Mouse (Mus musculus) CH12.LX (cell line): ENCODE measurements around the gene Srp68. TPM values are rescaled to one million over a fixed set of nuclear protein-coding genes. Genes with fewer than 3 reads are reported as not detected.

ENCODE experiments used
- DNase-seq: peaks from one replicate; pipeline ENCODE4 v3.0.0-alpha.2; 2013; ENCODE audit errors: extremely low read depth
- H3K27ac ChIP-seq: 2 replicates; pipeline ENCODE4 v1.5.1; 2012; ENCODE audit warnings: low read depth, mild to moderate bottlenecking, control low read depth, moderate library complexity; ENCODE audit not compliant: insufficient read depth
- H3K27me3 ChIP-seq: replicated peaks from 2 replicates; pipeline ENCODE3; 2012; ENCODE audit warnings: inconsistent platforms
- H3K36me3 ChIP-seq, 2 experiments: replicated peaks in 1 of 2; 2 replicates each; pipeline versions ENCODE3 to v1.6.1; 2012; ENCODE audit warnings: inconsistent platforms in 1 of 2, low read length in 1 of 2, mild to moderate bottlenecking in 1 of 2, mixed read lengths in 1 of 2, moderate library complexity in 1 of 2; ENCODE audit not compliant: control insufficient read depth in 1 of 2, insufficient read depth in 1 of 2
- H3K4me1 ChIP-seq, 2 experiments: 2 replicates each; pipeline ENCODE4 v1.6.1; 2012; ENCODE audit warnings: inconsistent platforms in 1 of 2, moderate library complexity in 1 of 2; ENCODE audit not compliant: insufficient read depth in 2 of 2, control insufficient read depth in 1 of 2
- H3K4me2 ChIP-seq: 2 replicates; pipeline ENCODE4 v1.6.1; 2012; ENCODE audit warnings: low read depth, mild to moderate bottlenecking, control low read depth; ENCODE audit not compliant: poor library complexity, insufficient read depth, severe bottlenecking
- H3K4me3 ChIP-seq, 3 experiments: fragments of 150-350 bp in 1 of 3; sonication (generic) in 1 of 3; replicated peaks in 1 of 3; 2 replicates each; pipeline versions ENCODE3 to v1.5.1; 2011 to 2012; ENCODE audit warnings: low read depth in 2 of 3, low read length in 2 of 3, mild to moderate bottlenecking in 2 of 3, moderate library complexity in 2 of 3, control low read depth in 1 of 3, improper control_type of control experiment in 1 of 3, inconsistent platforms in 1 of 3, mixed read lengths in 1 of 3; ENCODE audit not compliant: poor library complexity in 1 of 3
- H3K79me2 ChIP-seq: replicated peaks from 2 replicates; pipeline ENCODE4 v1.6.1; 2012; ENCODE audit warnings: mild to moderate bottlenecking, moderate library complexity; ENCODE audit not compliant: control insufficient read depth, poor library complexity, insufficient read depth, severe bottlenecking; ENCODE audit errors: extremely low read depth
- H3K9ac ChIP-seq: 2 replicates; pipeline ENCODE4 v1.6.1; 2012; ENCODE audit warnings: low read depth, mild to moderate bottlenecking, control low read depth, moderate library complexity; ENCODE audit not compliant: insufficient read depth
- H3K9me3 ChIP-seq: replicated peaks from 2 replicates; pipeline ENCODE3; 2012; ENCODE audit warnings: low read length, inconsistent platforms, mixed read lengths
- CHD1 ChIP-seq: IDR thresholded peaks from 2 replicates; pipeline ENCODE4 v1.6.1; 2012; ENCODE audit warnings: low read depth, low read length, improper control_type of control experiment, inconsistent platforms
- E2F4 ChIP-seq: IDR thresholded peaks from 2 replicates; pipeline ENCODE4 v1.6.1; 2011; ENCODE audit warnings: low read depth, low read length, improper control_type of control experiment; ENCODE audit not compliant: insufficient replicate concordance
- ELF1 ChIP-seq: IDR thresholded peaks from 2 replicates; pipeline ENCODE4 v1.6.1; 2014; ENCODE audit warnings: low read depth, mild to moderate bottlenecking, inconsistent platforms, low read length, improper control_type of control experiment
- ETS1 ChIP-seq: conservative IDR thresholded peaks from 2 replicates; pipeline ENCODE4 v1.6.1; 2012; ENCODE audit warnings: low read depth, mild to moderate bottlenecking, inconsistent platforms, low read length, improper control_type of control experiment, moderate library complexity
- HCFC1 ChIP-seq: IDR thresholded peaks from 2 replicates; pipeline ENCODE4 v1.6.1; 2012; ENCODE audit warnings: low read depth, mild to moderate bottlenecking, inconsistent platforms, low read length, improper control_type of control experiment
- JUN ChIP-seq: IDR thresholded peaks from 2 replicates; pipeline ENCODE4 v1.6.1; 2011; ENCODE audit warnings: low read depth, mild to moderate bottlenecking, low read length, improper control_type of control experiment, moderate library complexity; ENCODE audit not compliant: insufficient read depth
- MAX ChIP-seq: IDR thresholded peaks from 2 replicates; pipeline ENCODE4 v1.6.1; 2011; ENCODE audit warnings: low read length, improper control_type of control experiment
- MAZ ChIP-seq: IDR thresholded peaks from 2 replicates; pipeline ENCODE4 v1.6.1; 2012; ENCODE audit warnings: low read depth, mild to moderate bottlenecking, inconsistent platforms, low read length, improper control_type of control experiment, moderate library complexity
- POLR2A ChIP-seq: IDR thresholded peaks from 2 replicates; pipeline ENCODE4 v1.6.1; 2011; ENCODE audit warnings: low read depth, mild to moderate bottlenecking, improper control_type of control experiment, low read length
- SIN3A ChIP-seq: IDR thresholded peaks from 2 replicates; pipeline ENCODE4 v1.6.1; 2012; ENCODE audit warnings: low read length, improper control_type of control experiment, inconsistent platforms
- SMC3 ChIP-seq: IDR thresholded peaks from 2 replicates; pipeline ENCODE4 v1.6.1; 2011; ENCODE audit warnings: low read depth, low read length, improper control_type of control experiment
- UBTF ChIP-seq: IDR thresholded peaks from 2 replicates; pipeline ENCODE4 v1.6.1; 2012; ENCODE audit warnings: low read depth, mild to moderate bottlenecking, inconsistent platforms, low read length, improper control_type of control experiment, moderate library complexity
- dilution Hi-C: fragments of 300-500 bp; cut with MboI; formaldehyde crosslinking; loops from 2 replicates; pipeline ENCODE4 v1.14.3; 2020; ENCODE audit warnings: low sequenced_read_pairs; ENCODE audit not compliant: extremely low pct_unique_long_range_greater_than_20kb, extremely low pct_ligation_motif_present
- in situ Hi-C: fragments of 300-500 bp; cut with MboI; formaldehyde crosslinking; loops from 3 replicates; pipeline ENCODE4 v1.14.3; 2019; ENCODE audit warnings: low sequenced_read_pairs, low pct_ligation_motif_present, low pct_unique_long_range_greater_than_20kb, mixed read lengths
- polyA plus RNA-seq: library from polyadenylated mRNA; unstranded; fragments of >175 nt; gene quantifications from 2 replicates; pipeline ENCODE4 v1.2.1, GENCODE M21; 2012; ENCODE audit warnings: low read depth; ENCODE audit not compliant: insufficient read length
- total RNA-seq, 2 experiments: library from RNA; depleted of rRNA; stranded (reverse); fragments of 300-350 nt in 1 of 2; fragments of >200 nt in 1 of 2; gene quantifications; 2 replicates each; pipeline ENCODE4 v1.2.3; 2012 to 2014

Gene Srp68
- total and polyA plus RNA-seq, 3 experiments, result 53.2 to 184 (median 74.7) TPM

DNA sequence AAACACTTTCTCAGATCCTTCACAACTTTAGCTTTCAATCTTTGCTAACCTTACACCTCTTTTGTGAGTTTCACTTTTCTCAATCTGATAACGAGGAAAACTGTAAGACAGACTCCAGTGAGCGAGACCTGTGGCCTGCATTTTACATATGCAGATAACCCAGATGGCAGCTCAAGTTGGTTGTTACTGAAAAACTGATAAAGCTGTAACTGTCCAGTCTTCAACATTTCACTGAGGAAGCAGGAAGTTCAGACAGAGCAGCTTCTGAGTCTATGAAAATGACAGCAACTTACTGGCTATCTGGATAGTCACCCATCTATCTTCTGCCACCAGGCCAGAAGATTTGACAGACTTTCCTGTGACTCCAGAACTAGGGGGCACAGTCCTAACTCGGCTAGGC is 35.6 kb upstream of the Srp68 start:
- H3K4me2 ChIP-seq, result no peak overlapping the region
- TF ChIP-seq E2F4 (no peak), ETS1 (0 out of 2 replicates have a peak, but pooled peaks have one; percentile 10), ELF1 (peak; percentile 37; the same call in 1 of the 2 replicates)
- dilution Hi-C loops, result no loop called here

DNA sequence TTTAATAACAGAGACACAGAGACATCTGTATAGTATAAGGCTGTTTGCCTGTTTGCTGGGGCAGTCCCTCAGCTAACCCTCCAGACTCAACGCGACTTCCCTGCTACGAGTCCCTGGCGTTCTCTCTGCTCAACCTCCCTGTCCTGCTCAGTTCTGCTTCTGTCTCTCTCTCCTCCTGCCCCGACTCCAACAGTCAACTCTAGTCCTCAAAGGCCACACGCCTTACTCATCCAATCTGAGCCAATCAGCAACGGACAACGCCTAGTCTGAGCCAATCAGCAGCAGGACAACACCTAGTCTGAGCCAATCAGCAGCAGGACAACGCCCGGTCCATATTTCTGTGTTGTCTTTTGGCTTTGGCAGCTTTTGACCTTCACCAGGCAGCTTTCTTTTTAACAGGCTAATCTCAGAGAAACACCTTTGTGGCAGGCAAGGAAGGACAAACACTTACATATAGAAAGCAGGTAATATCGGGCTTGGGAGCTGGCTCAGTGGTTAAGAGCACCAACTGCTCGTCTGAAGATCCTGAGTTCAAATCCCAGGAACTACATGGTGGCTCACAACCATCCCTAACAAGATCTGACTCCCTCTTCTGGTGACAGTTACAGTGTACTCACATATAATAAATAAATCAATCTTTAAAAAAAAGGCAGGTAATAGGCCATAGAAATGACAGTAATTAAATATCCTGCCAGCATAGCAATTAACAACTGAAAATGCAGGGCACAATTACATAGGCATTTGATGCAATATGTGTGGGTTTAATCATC is 33.9 kb upstream of the Srp68 start:
- H3K4me2 ChIP-seq, result no peak overlapping the region
- TF ChIP-seq UBTF (no peak), HCFC1 (peak; percentile 28; the same call in 1 of the 2 replicates), MAX (no peak)
- H3K27ac ChIP-seq, result no peak overlapping the region
- peak; percentile 65 for DNase-seq
- H3K9ac ChIP-seq, result no peak overlapping the region
- H3K4me1 ChIP-seq, result peaks cover 15 to 34% of the 10 kb centered on the region in 2 experiments
- dilution Hi-C loops, result no loop called here
- in situ Hi-C loops, result no loop called here
- peaks cover 7% of the 10 kb centered on the region; the same call in 1 of the 2 replicates for H3K79me2 ChIP-seq
- H3K9me3 ChIP-seq, result no peaks in the 10 kb centered on the region
- H3K36me3 ChIP-seq, result peaks cover 18 to 23% of the 10 kb centered on the region in 2 experiments
- H3K4me3 ChIP-seq, result no peak overlapping the region
- H3K27me3 ChIP-seq, result no peaks in the 10 kb centered on the region

More for the DNA sequence above, 35.6 kb upstream of the Srp68 start:
- H3K27ac ChIP-seq, result no peak overlapping the region
- no peaks in the 10 kb centered on the region for H3K27me3 ChIP-seq
- in situ Hi-C loops, result no loop called here
- H3K4me3 ChIP-seq, result no peak overlapping the region
- no peaks in the 10 kb centered on the region for H3K9me3 ChIP-seq
- peaks cover 3 to 7% of the 10 kb centered on the region in 2 experiments for H3K36me3 ChIP-seq
- H3K79me2 ChIP-seq, result peaks cover 7% of the 10 kb centered on the region; the same call in 1 of the 2 replicates
- H3K4me1 ChIP-seq, result peaks cover 15 to 34% of the 10 kb centered on the region in 2 experiments
- DNase-seq, result no peak
- H3K9ac ChIP-seq, result no peak overlapping the region

DNA sequence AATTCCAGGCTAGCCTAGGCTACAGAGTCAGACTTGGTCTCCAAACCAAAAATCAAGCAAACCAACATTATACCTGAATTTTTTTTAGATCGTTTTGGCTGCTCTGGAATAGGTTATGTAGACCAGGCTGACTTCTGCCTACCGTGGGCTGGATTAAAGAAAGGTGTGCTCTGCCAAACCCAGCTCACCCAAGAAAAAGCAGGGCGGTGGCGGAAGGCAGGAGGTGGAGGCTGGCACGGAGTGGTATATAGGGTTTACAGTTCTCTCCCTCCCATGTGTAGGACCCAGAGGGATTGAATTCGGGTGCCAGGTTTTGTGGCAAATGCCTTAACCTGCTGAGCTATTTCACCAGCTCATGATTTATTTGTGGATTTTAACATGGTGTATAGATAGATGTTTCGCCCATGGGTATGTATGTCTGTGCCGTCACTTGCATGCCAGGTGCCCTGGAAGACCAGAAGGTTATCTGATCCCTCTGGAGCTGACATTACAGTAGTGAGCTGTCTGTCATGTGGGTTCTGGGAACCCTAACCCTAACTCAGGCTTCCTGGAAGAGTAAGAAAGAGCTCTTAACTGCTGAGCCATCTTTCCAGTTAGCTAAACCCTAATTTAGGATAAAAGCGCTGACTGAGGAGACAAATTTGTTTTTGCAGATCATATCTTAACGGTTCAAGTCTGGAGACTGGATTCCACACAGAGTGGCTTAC is 33.2 kb upstream of the Srp68 start, which contains the start of gene Exoc7:
Exoc7 (minus strand) TSS at position 215 of the 707 bp plus-strand sequence.
- Histone ChIP-seq H3K4me2 (peak within 1 kb of the TSS; percentile 97), H3K9ac (peak within 1 kb of the TSS; percentile 81), H3K27ac (no peak within 1 kb of the TSS), H3K36me3 (peaks cover 20 to 30% of the 10 kb centered on the region in 2 experiments), H3K79me2 (peaks cover 7% of the 10 kb centered on the region; the same call in 1 of the 2 replicates), H3K9me3 (no peaks in the 10 kb centered on the region), H3K27me3 (no peaks in the 10 kb centered on the region), H3K4me3 (peak within 1 kb of the TSS; percentile 79 to 93 (median 87)), H3K4me1 (peaks cover 15 to 34% of the 10 kb centered on the region in 2 experiments)
- in situ Hi-C loops, result no loop called here
- no peak for DNase-seq
- TF ChIP-seq SIN3A (no peak), UBTF (no peak), CHD1 (no peak), JUN (no peak), ETS1 (no peak), HCFC1 (no peak), SMC3 (no peak), MAZ (no peak), POLR2A (no peak)
- dilution Hi-C loops, result no loop called here
